Mouse (Mus musculus): Measurements from ENCODE around the gene Slc12a9.

The Slc12a9 gene

DNA sequence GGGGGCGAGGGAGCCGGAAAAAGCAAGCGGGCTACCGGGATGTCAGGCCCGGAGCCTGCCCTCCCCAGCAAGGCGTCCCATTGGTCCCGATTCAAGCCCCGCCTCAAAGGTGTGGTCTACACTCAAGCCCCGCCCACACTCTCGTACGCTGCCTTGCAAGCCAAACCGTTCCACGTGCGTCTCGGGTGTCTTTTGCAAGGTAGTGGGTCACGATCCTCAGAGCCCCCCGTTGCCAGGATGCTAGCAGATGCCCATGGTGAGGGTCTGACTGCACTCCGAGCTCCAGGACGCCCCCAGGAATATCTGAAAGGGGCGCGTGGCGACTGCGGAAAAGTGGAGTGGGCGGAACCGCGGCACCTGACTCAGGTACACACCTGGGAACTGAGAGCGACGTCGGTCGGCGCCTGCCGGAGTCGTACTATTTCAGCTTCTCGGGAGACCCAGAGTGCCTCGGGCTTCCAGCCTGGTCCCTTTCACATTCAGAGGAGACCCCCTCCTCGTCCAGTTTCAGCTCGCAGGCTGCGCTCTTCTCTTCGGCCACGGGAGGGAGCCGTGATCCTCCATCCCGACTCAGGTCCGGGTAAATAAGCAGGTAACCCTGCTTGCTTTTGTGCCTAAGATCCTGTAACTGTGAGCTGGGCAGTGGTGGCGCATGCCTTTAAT lies at the start of gene Slc12a9:
TSS of gene Slc12a9 (minus strand) at position 86 of the 663 bp plus-strand sequence.
- peak; percentile 97 for DNase-seq

GRCm38 (mm10) chr5:137381152-137381551 lies 47.8 kb upstream of the Slc12a9 start:
- peak; percentile 77 for DNase-seq

GRCm38 (mm10) chr5:137377603-137378002 lies 44.2 kb upstream of the Slc12a9 start:
- DNase-seq: peak; percentile 30

DNA sequence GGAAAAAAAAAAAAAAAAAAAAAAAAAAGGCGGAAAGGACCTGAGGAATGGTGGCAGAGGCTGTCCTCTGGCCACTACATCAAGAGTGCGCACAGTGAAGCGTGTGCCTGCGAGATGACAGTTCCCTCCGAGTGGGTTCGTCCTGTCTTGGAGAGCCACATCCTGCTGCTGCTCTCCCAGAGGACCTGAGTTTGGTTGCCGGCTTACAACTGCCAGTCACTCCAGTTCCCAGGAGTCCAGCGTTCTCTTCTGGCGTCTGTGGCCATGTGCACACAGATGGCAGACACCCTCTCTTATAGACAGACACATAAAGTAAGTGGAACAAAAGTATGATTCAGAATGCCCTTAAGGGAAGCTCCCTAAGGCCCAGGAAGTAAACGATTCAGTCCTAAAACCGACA lies 43.8 kb upstream of the Slc12a9 start:
- peak; percentile 59 for DNase-seq

DNA sequence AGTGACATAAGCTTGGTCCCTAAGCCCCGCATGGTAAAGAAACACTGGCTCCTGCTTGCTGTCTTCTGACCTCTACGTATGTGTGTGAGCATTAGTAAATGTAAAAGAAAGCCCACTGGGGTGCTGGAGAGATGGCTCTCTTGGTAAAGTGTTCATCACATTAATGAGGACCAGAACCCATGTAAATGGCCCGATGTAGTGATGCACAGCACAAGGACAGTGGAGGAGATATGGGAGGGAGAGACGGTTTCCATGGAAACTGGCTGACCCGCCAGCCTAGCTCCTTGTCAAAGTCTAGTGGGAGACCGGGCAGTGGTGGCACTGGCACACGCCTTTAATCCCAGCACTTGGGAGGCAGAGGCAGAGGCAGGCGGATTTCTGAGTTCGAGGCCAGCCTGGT lies 43.3 kb upstream of the Slc12a9 start:
- peak; percentile 29 for DNase-seq

DNA sequence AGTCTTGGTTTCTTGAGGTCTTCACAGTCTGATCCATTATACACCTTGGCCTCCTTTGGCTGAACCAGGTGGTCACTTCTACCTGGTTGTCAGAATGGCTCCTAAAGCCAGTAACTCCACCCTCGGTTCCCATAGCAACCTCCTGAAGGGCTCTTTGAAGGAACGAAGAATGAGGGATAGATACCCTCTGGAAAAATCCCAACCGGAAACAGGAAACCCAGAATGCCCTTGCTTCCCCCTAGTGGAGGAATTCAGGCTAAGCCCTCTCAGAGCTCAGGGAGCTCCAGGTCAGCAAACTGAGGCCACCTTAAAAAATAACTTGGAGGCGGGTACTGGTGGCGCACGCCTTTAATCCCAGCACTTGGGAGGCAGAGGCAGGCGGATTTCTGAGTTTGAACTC lies 42.8 kb upstream of the Slc12a9 start:
- DNase-seq: peak; percentile 72

DNA sequence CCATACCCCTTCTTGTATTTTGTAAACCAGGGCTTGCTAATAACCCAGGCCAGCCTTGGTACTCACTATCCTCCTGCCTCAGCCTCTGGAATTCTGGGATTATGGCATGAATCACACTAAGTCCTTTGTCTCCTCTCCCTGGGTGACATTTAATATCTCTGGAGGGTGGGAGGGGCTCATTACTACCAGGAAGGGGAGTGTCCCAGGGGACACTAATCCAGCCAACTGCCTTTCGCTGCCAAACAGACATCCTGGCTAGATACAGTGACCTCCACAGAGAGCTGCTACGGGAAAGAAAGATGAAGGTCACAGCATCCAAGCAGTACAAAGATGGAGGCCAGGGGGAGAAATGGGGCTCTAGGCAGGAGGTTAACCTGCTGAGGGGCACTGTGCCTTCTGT lies 42.2 kb upstream of the Slc12a9 start:
- DNase-seq: peak; percentile 78

DNA sequence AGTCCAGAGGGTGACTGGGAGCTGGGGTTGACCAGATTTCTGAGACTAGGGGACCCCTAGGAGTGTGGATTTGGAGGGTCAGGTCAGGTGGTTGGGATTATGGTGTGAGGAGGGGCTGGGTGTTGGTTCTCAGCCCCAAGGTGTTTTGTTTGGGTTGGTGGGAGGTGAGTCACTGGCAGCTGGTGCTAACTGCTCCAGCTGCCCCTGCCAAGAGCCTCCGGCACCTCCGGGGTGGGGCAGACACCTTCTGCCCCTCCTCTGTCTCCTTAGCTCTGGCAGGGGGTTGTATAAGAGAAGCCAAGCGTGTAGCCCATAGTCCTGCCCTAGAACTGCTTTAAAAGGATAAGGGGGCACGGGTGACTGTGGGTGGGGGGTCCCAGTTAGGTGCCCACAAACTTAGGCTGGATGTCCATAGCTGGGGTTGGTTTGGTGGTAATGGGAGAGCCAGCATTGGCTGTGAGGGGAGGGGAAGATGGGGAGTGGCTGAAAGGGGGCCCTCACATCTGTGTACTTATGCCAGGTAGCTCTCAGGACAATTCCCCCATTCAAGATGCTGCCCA lies 41.2 kb upstream of the Slc12a9 start:
- DNase-seq: no peak

DNA sequence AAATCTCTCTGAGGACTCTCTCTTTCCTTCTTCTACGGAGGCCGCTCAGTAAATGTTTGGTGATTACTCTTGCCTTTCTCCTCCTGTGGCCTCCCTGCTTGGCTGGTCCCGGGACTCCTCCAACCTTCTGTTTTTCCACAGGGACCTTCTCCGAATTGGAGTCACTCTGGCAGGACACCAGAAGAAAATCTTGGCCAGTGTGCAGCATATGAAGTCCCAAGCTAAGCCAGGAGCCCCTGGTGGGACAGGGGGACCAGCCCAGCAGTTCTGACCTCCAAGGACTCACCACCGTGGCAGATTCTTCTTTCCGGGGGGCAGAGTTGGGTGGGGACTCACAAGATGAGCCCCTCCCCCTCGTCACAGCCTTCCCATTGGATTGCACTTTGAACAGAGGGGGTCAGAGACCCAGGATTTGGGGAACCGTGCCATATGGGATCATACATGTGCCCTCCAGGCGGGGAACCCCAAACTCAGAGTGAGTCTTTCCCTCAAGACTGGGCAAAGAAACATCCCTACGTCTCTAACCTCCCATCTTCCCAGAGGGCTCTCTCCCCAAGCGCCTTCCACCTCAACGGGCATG lies 40.1 kb upstream of the Slc12a9 start:
- DNase-seq: peak; percentile 10

DNA sequence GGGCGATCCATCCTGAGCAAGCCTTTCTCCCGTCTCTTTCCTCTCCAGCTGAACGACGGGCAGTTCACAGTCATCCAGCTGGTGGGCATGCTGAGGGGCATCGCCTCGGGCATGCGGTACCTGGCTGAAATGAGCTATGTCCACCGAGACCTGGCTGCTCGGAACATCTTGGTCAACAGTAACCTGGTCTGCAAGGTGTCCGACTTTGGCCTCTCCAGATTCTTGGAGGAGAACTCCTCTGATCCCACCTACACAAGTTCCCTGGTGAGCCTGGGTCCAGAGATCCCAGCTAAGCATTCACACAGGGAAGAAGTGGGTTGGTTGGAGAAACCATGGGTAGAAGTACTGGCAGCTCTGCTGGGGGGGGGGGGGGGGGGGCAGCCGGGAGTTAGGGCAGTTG lies 36.3 kb upstream of the Slc12a9 start:
- no peak for DNase-seq

- no peak for DNase-seq
Measured at GRCm38 (mm10) chr5:137358382-137358781, 25.0 kb upstream of the Slc12a9 start.

DNA sequence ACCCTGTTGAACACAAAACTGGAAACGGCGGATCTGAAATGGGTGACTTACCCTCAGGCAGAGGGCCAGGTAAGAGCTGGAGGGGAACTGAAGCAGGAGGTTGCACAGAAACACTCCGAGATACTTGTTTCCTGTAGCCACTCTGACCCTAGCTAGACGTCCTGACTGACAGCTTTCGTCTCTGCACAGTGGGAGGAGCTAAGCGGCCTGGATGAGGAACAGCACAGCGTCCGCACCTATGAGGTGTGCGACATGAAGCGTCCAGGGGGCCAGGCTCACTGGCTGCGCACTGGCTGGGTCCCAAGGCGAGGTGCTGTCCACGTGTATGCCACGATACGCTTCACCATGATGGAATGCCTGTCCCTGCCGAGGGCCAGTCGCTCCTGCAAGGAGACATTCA lies 20.7 kb upstream of the Slc12a9 start:
- no peak for DNase-seq

GRCm38 (mm10) chr5:137352011-137352975 lies 18.9 kb upstream of the Slc12a9 start:
- peak; percentile 75 for DNase-seq

GRCm38 (mm10) chr5:137351394-137351793 lies 18.0 kb upstream of the Slc12a9 start:
- DNase-seq: no peak

DNA sequence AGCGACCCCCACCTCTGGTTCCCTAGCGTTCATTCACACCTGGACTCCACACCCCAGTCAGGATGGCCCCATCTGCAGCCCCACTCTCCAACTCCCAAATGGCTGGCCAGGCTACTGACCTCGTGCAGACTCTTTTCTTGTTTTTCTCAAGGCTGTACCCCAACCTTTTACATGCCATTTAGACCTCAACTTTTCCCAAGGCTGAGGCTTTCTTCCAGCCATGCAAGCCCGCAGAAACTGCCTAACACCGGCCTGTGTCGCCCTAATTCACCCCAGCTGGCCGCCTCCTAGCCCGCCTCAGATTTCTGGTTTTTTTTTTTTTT lies 17.6 kb upstream of the Slc12a9 start:
- peak; percentile 24 for DNase-seq

DNA sequence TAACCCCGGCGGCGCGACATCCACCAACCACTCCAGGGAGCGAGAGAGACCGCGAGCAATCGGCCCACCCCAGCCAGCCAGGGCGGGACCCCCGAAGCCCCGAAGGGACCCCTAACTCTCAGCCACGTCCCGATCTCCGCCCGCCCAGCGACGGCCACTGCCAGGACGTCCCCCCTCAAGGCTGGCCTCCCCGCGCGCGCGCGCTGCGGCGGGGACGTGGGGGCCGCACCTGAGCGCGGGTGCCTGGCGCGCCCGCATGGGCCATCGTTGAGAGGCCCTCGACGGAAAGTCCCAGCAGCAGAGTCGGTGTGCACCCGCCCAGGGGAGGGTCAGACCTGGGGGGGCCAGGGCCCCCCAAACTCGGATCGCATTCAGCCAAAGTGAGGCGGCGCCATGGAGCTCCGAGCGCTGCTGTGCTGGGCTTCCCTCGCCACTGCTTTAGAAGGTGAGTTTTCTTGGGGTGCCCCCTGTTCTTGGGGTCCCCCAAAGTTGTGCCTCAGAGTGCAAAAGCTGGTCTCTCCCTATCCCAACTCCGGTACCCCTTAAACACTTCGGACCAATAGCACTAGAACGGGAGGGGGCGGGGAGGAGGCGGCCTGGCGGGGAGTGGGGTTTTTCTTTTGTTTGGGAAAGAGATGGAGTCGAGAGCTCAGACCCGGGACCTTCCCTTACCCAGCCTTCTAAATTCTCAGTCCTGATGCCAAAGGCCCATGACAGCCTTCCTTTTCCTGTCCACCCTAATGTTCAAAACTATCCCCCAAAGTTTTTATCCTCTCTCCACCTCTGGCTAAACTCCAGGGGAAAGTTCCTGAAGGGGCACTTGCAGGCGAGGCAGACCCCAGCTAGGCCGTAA lies 17.0 kb upstream of the Slc12a9 start:
- no peak for DNase-seq

GRCm38 (mm10) chr5:137349384-137350204 lies 16.2 kb upstream of the Slc12a9 start, which contains the start of gene Ephb4:
Gene Ephb4, plus strand, starts transcription at chr5:137350109.
- DNase-seq: peak; percentile 98

GRCm38 (mm10) chr5:137348482-137349383 lies 15.3 kb upstream of the Slc12a9 start:
- DNase-seq: peak; percentile 94

DNA sequence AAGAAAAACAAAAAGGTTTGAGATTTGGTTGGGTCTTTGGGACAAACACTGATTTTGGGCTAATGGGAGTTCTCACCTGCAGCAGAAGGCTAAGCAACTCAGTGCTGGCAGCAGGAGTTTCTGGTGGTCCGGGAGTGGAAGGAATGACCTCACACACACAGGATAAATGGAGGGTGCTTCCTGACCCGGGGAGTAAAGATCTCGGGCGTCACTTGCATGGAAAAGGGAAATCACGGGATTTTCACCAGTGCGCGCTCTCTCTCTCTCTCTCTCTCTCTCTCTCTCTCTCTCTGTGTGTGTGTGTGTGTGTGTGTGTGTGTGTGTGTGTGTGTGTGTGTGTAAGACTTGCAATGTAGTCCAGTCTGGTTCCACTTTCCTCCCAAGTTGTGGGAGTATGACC lies 14.5 kb upstream of the Slc12a9 start:
- DNase-seq: peak; percentile 57

- no peak for DNase-seq
Measured at GRCm38 (mm10) chr5:137346983-137347382, 13.6 kb upstream of the Slc12a9 start.
